13 mouse cellular contexts compared by ENCODE assay signal in genomic region chr16:40271859-40272258, GRCm38 (mm10).
A peak's percentile ranks its signal among the peaks of the same experiment; 100 is the strongest.
DNase-seq lines count a peak whose midpoint lies in the region; ATAC-seq and TF ChIP-seq lines count a peak whose summit lies in the region.
"Had no signal": no experiment of that assay in that cellular context is flagged by ENCODE, and none has a peak within 500 bp of the region (broad histone marks: within the 10 kb centered on the region; RNA-seq: fewer than 3 reads in every experiment).

No protein-coding gene starts in this region.

- H3K4me3 ChIP-seq in forebrain, embryonic 11.5 days (ENCODE audit: low read depth, low read length), result no peak overlapping the region
- H3K4me3 ChIP-seq in forebrain, embryonic 10.5 days, result no peak overlapping the region
- H3K4me3 ChIP-seq in CH12.LX (replicated peaks in 1 of 3; ENCODE audit: low read depth in 2 of 3, low read length in 2 of 3, poor library complexity in 1 of 3), result no peak overlapping the region
- H3K4me3 ChIP-seq: hindbrain, embryonic 12.5 days; liver, embryonic 15.5 days; megakaryocyte, embryonic 14.5 days had no signal

- no peak for DNase-seq in forebrain, embryonic 11.5 days (ENCODE audit: low spot score)
- no peak for DNase-seq in forebrain, embryonic 10.5 days (ENCODE audit: extremely low spot score, low spot score)
- DNase-seq in kidney, postnatal 14 days, result peak; percentile 2
- no peak for DNase-seq in kidney, postnatal 25 days
- peak; percentile 18 for DNase-seq in CH12.LX (ENCODE audit: extremely low read depth)
- peak; percentile 8 for DNase-seq in forelimb bud, embryonic 11.5 days (ENCODE audit: low read depth, low spot score)
- DNase-seq in layer of hippocampus, adult 11-12 months (ENCODE audit: low spot score), result no peak
- no peak for DNase-seq in ovary, postnatal 14 days (ENCODE audit: low spot score)

- TF ChIP-seq EP300 in CH12.LX (IDR thresholded peaks at IDR 0.05; ENCODE audit: low read length), result no peak

- no peaks in the 10 kb centered on the region for H3K27me3 ChIP-seq in forebrain, embryonic 11.5 days (ENCODE audit: control insufficient read depth, insufficient read depth, low read length)
- H3K27me3 ChIP-seq in forebrain, embryonic 10.5 days (ENCODE audit: poor library complexity, severe bottlenecking), result no peaks in the 10 kb centered on the region
- H3K27me3 ChIP-seq in CH12.LX (replicated peaks), result no peaks in the 10 kb centered on the region
- H3K27me3 ChIP-seq: hindbrain, embryonic 12.5 days; liver, embryonic 15.5 days; megakaryocyte, embryonic 14.5 days had no signal

- 87% methylated on average over 3 of the region's 3 CpGs for WGBS in forebrain, embryonic 11.5 days
- WGBS in forebrain, embryonic 10.5 days, result 86% methylated on average over 3 of the region's 3 CpGs

- H3K27ac ChIP-seq in forebrain, embryonic 11.5 days (ENCODE audit: low read depth, low read length), result no peak overlapping the region
- no peak overlapping the region for H3K27ac ChIP-seq in forebrain, embryonic 10.5 days
- no peak overlapping the region for H3K27ac ChIP-seq in CH12.LX (ENCODE audit: insufficient read depth, low read depth)
- H3K27ac ChIP-seq: hindbrain, embryonic 12.5 days; liver, embryonic 15.5 days had no signal

- dilution Hi-C loops in CH12.LX (cut with MboI; ENCODE audit: extremely low pct_ligation_motif_present, extremely low pct_unique_long_range_greater_than_20kb, low sequenced_read_pairs), result no loop called here

- peak; percentile 1 for TF ChIP-seq RAD21 in CH12.LX (IDR thresholded peaks at IDR 0.05; ENCODE audit: low read depth, low read length)

- H3K79me2 ChIP-seq in CH12.LX (replicated peaks; ENCODE audit: control insufficient read depth, extremely low read depth, insufficient read depth, poor library complexity, severe bottlenecking), result no peaks in the 10 kb centered on the region

- H3K4me1 ChIP-seq in forebrain, embryonic 11.5 days (replicated peaks; ENCODE audit: control insufficient read depth, insufficient read depth, low read length), result no peaks in the 10 kb centered on the region
- no peaks in the 10 kb centered on the region for H3K4me1 ChIP-seq in forebrain, embryonic 10.5 days
- H3K4me1 ChIP-seq in CH12.LX (ENCODE audit: control insufficient read depth in 1 of 2, insufficient read depth in 2 of 2), result no peaks in the 10 kb centered on the region
- H3K4me1 ChIP-seq: hindbrain, embryonic 12.5 days; liver, embryonic 15.5 days; megakaryocyte, embryonic 14.5 days had no signal

- no peak overlapping the region for H3K4me2 ChIP-seq in forebrain, embryonic 11.5 days (ENCODE audit: low read depth, low read length, severe bottlenecking)
- no peak overlapping the region for H3K4me2 ChIP-seq in CH12.LX (ENCODE audit: insufficient read depth, low read depth, poor library complexity, severe bottlenecking)
- H3K4me2 ChIP-seq: heart, embryonic 11.5 days; hindbrain, embryonic 12.5 days; liver, embryonic 15.5 days had no signal

- in situ Hi-C loops in CH12.LX (cut with MboI; ENCODE audit: low pct_ligation_motif_present, low pct_unique_long_range_greater_than_20kb, low sequenced_read_pairs), result no loop called here

- ATAC-seq in forebrain, embryonic 11.5 days (replicated peaks; ENCODE audit: low FRiP score), result 0 out of 2 replicates have a peak, but pooled peaks have one; percentile 33
- ATAC-seq: activated CD4-positive, CD25-positive, alpha-beta regulatory T cell, adult 4 months had no signal

- TF ChIP-seq CTCF in CH12.LX (conservative IDR thresholded peaks at IDR 0.05 in 1 of 2, IDR thresholded peaks at IDR 0.05 in 1 of 2; ENCODE audit: low read depth in 2 of 2, low read length in 2 of 2), result no peak; a peak in 1 of 4 replicates

- H3K36me3 ChIP-seq in forebrain, embryonic 11.5 days (ENCODE audit: control insufficient read depth, insufficient read depth, low read length), result no peaks in the 10 kb centered on the region
- H3K36me3 ChIP-seq in forebrain, embryonic 10.5 days (replicated peaks), result no peaks in the 10 kb centered on the region
- no peaks in the 10 kb centered on the region for H3K36me3 ChIP-seq in CH12.LX (replicated peaks in 1 of 2; ENCODE audit: control insufficient read depth in 1 of 2, insufficient read depth in 1 of 2, low read length in 1 of 2)
- H3K36me3 ChIP-seq: hindbrain, embryonic 12.5 days; liver, embryonic 15.5 days had no signal

- TF ChIP-seq POLR2A in CH12.LX (IDR thresholded peaks at IDR 0.05; ENCODE audit: low read depth, low read length), result no peak

- H3K9me3 ChIP-seq in forebrain, embryonic 11.5 days (ENCODE audit: control insufficient read depth, low read length), result no peaks in the 10 kb centered on the region
- H3K9me3 ChIP-seq in forebrain, embryonic 10.5 days, result no peaks in the 10 kb centered on the region
- H3K9me3 ChIP-seq in CH12.LX (replicated peaks; ENCODE audit: low read length), result peaks cover 18% of the 10 kb centered on the region
- H3K9me3 ChIP-seq: hindbrain, embryonic 12.5 days; liver, embryonic 15.5 days; megakaryocyte, embryonic 14.5 days had no signal

- H3K9ac ChIP-seq in forebrain, embryonic 11.5 days (ENCODE audit: low read length), result no peak overlapping the region
- H3K9ac ChIP-seq in CH12.LX (ENCODE audit: insufficient read depth, low read depth), result no peak overlapping the region
- H3K9ac ChIP-seq: hindbrain, embryonic 12.5 days; liver, embryonic 15.5 days had no signal

TF ChIP-seq in CH12.LX, 34 proteins besides CTCF, POLR2A, EP300 and RAD21:
- no peak for TF ChIP-seq MXI1 (IDR thresholded peaks at IDR 0.05; ENCODE audit: low read depth, low read length)
- no peak for TF ChIP-seq USF2 (conservative IDR thresholded peaks at IDR 0.05; ENCODE audit: low read depth, low read length)
- TF ChIP-seq MAX (IDR thresholded peaks at IDR 0.05; ENCODE audit: low read length), result no peak
- TF ChIP-seq NELFE (IDR thresholded peaks at IDR 0.05; ENCODE audit: low read depth, low read length), result no peak
- no peak for TF ChIP-seq GABPA (IDR thresholded peaks at IDR 0.05; ENCODE audit: insufficient replicate concordance, low read depth, low read length)

Comparison
In these comparisons a context has a peak if more than half of its experiments do, and no peak if none do; other contexts are left out.
1. DNase-seq: peak in kidney, postnatal 14 days (single experiment), CH12.LX (single experiment) and forelimb bud, embryonic 11.5 days (single experiment); none in forebrain, embryonic 11.5 days (single experiment), forebrain, embryonic 10.5 days (single experiment), kidney, postnatal 25 days (0 of 2), layer of hippocampus, adult 11-12 months (single experiment) and ovary, postnatal 14 days (single experiment).